Mouse (Mus musculus) left cerebral cortex, adult 11 months (tissue): ENCODE results near the gene Mrtfb.
"Not testable (repeated sequence)": the region's sequence is repeated elsewhere in the genome, so short reads cannot be mapped to it uniquely, and the experiment has no call there.

Experiments used
- DNase-seq: peaks from one replicate; pipeline ENCODE4 v3.0.0; 2022; ENCODE audit warnings: low spot score

Mrtfb gene

DNA sequence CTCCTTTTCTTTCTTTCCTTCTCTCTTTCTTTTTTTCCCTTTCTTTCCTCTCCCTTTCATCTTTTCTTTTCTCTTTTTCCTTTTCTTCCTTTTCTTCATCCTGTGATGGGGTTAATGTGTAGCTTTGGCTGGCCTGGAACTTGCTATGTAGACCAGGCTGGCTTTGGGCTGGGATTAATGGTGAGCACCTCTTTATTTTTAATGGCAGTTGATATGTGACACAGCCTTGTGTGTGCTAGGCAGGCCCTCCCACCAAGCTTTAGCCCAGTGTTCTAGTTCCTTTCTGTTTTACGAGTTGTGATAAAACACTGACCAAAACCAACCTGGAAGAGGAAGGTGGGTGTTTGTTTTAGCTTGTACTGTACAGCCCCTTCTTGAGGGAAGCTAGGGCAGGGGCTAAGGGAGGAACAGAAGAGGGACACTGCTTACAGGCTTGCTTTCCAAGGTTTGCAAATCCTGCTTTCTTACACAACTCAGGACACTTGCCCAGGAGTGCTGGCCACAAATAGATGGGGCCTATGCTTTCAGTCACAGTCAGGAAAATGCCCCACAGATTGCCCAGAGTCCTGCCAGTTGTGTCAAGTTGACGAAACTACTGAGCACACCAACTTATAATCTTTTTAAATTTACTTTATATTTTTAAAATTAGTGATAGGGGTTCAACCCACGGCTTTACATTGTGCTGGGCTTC, 20.6 kb downstream of the Mrtfb start:
- no peak for DNase-seq

- DNase-seq, result not testable (repeated sequence)
Measured at GRCm38 (mm10) chr16:13286425-13286824, 30.1 kb downstream of the Mrtfb start.

DNA sequence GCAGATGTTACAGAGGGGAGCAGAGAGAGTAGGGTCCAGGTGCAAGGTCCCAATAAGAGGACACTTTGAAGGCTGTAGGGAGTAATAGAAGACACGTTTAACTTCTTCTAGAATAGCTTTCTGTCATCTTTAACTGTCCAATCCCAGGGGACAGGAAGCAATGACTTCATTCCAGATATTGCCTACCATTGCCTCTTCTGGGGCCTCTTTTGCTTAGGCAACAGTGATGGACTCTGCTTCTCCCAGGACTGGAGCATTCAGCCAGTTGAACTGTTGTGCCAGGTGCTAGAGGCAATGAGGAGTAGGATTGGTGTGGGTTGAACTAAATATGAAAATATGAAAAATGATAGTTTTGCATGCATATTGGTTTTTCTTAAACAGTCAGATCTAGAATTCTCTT, 41.6 kb downstream of the Mrtfb start:
- no peak for DNase-seq

DNA sequence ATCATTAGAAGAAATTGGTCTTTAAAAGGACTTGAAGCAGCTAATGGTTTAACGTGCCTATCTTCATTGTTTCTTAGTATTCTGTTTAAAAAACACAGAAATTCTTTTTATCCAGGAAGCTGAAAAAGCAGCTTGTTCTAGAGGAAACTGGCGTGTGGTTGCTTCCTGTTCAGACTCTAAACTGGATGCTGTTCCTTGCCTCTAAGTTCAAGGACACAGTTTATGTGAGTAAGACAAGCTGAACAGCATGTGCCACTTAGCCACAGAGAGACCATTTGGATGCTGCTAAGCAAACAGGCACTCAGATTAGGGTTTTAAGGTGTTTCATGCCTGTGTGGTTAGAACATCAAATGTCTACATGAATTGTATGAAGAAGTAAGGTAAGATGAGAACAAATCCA, 42.7 kb downstream of the Mrtfb start:
- no peak for DNase-seq

GRCm38 (mm10) chr16:13306065-13306695, 49.9 kb downstream of the Mrtfb start:
- no peak for DNase-seq

DNA sequence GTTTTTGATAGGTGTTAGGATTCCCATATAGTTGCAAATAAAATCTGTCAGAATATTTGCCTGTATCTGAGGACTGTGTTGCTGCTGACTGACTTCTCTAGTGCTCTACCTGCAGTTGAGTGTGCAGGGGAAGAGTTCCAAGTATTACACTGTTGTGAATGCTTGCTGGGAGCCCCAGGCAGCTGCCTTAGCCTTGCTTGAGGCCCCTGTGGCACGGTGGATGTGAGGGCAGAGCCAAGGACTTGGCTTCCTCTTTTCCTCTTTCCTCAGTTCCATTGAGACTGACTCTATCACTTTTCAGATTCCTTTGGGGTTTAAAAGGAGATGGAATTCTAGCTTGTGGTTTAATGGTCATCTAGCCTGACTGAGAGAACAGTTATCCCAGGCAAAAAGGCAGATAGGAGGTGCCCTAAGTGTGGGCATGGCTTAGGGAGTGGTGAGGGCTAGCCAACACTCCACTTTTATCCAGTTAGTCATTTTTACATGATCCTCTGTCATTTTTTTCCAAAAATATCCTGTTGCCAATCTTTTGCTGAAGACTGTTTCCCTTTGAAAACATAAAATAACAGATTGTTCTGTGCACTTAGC, 53.9 kb downstream of the Mrtfb start:
- DNase-seq, result no peak

DNA sequence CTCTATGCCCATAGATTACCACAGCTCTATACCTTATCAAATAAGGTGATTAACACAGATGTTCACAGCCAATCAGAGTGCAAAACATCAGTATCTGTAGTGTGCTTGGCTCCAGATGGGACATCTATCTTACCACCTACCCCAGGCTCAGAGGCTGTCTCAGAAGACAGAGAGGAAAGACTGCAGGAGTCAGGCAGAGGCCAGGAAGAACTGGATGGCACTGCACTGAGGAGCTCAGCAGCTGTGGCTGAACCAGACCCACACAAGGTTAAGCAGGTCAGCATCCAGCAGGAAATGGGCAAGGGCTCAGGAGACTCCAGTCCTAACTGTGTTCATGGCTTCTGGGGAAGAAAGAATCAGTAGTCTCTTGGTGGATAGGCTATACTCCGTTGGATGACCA, 55.1 kb downstream of the Mrtfb start:
- DNase-seq, result no peak

DNA sequence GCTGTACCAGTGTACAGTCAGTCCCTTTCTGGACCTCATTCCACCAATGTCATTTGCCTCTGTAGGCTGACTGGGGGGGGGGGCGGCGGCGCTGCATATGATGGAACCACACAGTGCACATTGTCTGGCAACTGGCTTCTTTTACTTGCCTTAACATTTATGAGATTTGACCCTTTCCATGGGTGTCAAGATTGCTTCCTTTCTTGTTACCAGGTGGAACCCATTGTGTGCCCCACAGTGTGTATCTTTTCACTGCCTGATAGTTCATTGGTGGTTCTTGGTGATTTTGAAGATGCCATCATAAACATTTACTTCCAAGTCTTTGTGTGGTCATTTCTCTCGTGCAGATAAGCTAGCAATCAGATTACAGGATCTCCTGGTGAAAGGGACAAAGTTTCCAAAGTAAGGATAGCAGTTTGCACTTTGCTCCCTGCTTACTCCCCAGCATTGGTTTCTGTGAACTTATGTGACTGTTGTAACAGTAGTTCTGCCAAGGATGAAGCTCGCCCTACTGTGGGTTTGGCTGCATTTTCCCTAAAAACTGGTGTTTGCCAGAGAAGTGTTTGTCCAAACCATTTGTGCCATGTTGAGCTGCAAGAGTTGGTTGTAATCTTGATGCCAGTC, 56.9 kb downstream of the Mrtfb start:
- no peak for DNase-seq

- no peak for DNase-seq
Measured at GRCm38 (mm10) chr16:13323751-13324150, 67.5 kb downstream of the Mrtfb start.

DNA sequence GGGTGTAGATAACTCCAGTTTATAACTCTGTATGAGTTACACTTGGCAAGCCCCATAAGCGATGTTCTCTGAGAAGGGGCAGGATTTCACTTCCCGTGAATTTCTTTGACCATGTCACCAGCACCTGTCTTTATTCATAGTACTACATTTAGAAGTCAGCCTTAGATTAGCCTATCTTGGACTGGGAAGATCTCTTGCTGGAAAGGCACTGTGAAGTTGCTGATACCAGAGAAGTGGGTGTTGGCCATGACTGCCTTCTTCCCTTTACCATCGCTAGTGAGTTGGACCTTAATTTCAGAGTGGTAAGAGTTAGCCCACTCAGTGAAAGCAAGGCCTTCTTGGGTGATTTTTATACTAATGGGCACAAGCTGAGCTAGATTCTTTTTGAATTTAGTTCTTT, 70.3 kb downstream of the Mrtfb start:
- no peak for DNase-seq

- DNase-seq, result no peak
Measured at GRCm38 (mm10) chr16:13328646-13329045, 72.4 kb downstream of the Mrtfb start.

- no peak for DNase-seq
Measured at GRCm38 (mm10) chr16:13329640-13330039, 73.4 kb downstream of the Mrtfb start.

DNA sequence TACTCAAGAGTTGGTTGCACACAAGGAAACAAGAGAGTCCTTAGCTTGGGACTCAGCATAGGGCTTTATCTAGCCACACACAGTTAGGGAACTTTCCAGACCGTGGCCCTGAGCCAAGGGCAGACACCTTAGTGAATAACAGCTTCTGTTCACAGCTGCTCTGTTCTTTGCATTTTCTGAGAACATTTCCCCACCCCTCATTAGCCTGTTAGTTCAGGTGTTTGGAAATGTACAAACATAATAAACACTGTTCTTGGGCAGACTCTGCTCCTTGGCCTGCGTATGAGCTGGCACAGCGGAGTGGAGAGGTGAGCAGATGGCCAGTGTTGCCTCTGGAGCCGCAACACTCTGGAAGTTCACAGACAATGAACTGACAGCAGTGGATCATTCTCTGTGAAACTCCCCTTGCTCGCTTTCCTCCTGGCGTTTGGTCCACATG, 74.0 kb downstream of the Mrtfb start:
- no peak for DNase-seq

DNA sequence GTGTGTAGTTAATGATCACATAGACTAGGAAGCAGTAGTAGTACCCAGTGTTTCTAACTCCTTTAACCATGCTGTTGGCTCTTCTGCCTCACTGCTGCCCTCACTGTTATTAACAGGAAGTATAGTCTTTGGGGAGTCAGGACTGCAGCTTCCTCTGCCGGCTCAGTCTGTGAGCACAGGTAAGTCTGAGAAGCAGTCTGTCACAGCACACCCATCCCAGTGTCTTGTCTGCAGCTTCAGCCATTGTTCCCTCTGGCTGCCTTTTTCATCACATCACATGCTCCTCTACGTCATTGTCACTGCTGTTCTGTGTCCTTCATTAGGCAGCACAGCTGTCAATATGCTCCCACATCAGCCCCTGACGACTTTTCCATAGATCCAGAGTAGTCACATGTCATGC, 75.6 kb downstream of the Mrtfb start:
- DNase-seq, result no peak

- DNase-seq, result no peak
Measured at GRCm38 (mm10) chr16:13332536-13332935, 76.3 kb downstream of the Mrtfb start.

DNA sequence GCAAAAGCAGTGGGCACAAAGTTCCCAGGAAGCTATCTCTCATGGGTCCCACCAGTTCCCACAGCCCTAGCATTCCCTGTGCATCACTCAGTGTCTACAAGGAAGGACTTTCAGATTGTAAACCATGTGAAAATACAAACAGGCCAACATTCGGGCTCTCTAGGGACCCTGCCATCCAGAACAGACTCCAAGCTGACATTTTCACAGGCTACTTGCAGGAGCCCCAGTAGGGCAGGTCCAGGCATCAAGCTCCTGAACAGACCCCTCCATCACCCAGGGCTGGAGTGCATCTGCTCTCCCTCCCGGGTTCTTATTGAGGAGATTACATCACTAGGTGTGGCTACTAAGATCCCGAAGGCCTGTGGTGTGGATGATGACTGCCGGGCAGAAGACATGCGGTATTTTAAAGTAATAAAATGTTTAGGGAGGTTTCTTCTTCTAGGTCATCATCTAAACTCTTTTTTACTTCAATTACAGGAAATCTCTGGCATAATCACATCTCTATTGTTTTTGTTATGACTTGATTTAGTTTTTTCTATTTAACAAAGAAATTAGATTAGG, 77.6 kb downstream of the Mrtfb start:
- no peak for DNase-seq

DNA sequence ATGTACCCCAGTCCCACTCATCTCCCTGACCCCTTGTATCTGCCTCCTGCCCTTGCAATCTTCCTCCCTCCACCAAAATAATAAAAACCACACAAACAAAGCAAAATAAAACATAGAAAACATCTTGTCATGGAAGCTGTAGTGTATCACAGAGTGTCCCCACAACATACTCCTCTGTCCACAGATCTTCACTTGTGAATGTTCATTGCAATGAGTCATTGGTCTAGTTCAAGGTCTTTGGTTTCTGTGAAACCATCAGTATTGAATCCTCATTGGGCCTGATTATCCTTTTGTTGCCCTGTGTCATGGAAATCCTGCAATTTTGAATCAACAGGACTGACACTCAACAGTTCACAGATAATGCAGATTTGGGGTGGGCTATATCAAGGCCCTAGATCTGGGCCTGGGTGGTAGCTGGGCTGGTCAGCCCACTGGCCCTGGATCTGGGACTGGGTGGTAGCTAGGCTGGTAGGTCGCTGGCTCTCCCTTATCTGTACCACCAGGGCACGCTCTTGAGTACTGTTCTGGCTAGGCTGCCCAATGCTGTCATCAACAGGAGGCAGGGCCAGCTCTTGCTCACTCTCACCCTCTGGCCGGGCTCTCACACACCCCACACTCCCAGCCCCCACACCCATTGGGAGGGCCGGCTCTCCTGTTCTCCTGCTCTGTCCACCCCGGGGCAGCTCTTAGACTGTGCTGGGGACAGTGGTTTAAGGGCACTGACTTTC, 80.4 kb downstream of the Mrtfb start:
- no peak for DNase-seq

DNA sequence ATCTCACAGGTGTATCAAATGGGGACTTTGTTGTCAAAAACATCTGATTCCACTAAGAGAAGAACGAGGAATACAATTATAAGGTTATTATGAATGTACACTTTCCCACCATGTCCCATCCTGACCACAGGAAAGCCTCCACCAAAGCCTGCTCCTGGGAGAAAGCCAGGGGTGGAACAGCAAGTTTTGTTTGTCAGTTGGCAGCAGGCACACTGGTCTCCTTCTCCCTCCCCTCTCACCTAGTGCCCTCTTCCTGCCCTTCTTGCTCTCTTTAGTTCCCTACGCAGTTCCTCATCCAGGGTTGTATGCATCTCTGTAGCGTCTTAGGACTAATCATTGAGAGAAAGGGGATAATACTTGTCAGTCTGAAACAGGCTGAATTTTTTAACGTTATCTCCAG, 81.8 kb downstream of the Mrtfb start:
- DNase-seq, result no peak

- DNase-seq, result no peak
Measured at GRCm38 (mm10) chr16:13339433-13339832, 83.2 kb downstream of the Mrtfb start.

GRCm38 (mm10) chr16:13345822-13346221, 89.5 kb downstream of the Mrtfb start:
- DNase-seq, result not testable (repeated sequence)

DNA sequence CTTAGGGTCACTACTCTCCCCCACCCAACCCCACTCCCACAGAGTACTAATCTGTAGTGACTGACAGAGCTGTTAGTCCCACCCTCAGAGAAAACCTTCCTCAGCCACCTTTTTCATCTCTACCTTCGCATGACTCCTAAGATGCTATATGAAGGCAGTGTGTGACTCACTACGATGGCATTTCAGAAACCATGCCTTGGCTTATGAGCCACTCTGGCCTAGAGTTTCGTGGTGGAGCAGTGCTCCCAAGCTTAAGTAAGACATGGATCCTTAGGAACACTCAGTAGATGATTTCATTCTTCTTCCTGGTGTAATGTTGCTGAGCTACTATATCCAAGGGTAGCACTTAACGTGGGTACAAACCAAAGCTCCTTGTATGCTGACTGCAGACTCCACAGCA, 94.4 kb downstream of the Mrtfb start:
- no peak for DNase-seq

DNA sequence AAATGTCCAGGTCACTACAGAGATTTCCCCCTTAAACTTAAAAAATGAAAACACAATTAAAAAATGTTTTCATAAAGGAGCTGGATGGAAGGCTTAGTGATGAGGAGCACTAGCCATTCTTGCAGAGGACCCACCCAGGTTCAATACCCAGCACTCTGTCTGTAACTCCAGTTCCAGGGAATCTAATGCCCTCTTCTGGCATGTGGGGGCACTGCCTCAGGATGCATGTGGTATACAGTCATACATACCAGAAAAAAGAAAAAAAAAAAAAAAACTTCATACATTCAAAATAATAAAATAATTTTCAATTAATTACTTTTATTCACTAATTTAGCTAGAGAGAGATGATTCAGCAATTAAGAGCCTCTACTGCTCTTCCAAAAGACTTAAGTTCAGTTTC, 95.0 kb downstream of the Mrtfb start:
- no peak for DNase-seq
